Mouse (Mus musculus): ENCODE measurements around the gene Ubac2. TPM values are rescaled to one million over a fixed set of nuclear protein-coding genes. Genes with fewer than 3 reads are reported as not detected.

The Ubac2 gene
- total RNA-seq, 2 experiments from 2014 or later: 25.2 to 31.1 TPM

- ATAC-seq (replicated peaks; ENCODE audit: poor library complexity): no peak
Measured at GRCm38 (mm10) chr14:121946728-121947127, 68.3 kb downstream of the Ubac2 start.

DNA sequence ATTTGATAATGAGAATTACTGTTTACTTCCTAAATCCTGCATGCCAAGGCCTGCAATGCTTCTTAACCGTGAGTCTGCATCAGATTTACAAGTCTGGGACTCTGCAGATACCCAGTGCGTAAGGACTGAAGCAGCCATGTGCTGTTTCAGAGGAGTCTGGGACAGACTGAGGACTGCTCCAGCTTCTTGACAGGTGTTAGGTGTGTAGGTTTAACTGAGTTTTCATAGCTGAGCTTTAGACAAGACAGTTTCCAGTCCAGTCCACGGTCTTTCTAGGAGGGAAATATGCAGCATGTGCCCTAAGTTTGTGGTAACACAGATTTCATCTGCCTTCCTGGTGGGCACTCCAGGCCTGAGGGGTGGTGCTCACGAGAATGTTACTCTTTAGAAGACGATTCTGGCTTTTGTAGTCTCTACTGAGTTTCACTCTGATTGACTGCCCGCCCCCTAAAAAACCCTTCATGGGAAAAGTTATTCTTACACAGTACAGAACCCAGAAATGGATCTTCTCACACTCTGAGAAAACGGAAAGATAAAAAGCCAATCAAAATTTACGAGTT, 68.9 kb downstream of the Ubac2 start:
- ATAC-seq (replicated peaks; ENCODE audit: poor library complexity): no peak

GRCm38 (mm10) chr14:121947966-121948365, 69.5 kb downstream of the Ubac2 start:
- ATAC-seq (replicated peaks; ENCODE audit: poor library complexity): no peak

DNA sequence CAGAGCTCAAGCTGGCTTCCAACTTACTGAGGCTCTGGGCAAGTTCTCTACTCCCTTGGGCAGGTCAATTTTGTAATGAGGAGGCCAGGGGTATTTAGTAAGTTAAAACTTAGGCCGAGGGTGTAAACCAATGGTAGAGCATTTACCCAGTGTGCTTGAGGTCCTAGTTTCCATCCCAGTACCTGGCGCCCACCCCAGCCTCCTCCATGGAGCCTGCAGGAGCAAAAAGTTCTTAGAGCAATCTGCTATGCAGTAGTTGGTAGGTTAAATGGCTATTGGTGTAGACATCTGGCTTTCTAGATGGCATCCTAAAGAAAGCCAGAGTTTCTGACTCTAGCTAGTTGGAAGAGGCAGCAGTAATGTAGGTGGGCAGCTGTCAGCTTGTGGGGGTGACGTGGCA, 71.0 kb downstream of the Ubac2 start:
- ATAC-seq (replicated peaks; ENCODE audit: poor library complexity): no peak

DNA sequence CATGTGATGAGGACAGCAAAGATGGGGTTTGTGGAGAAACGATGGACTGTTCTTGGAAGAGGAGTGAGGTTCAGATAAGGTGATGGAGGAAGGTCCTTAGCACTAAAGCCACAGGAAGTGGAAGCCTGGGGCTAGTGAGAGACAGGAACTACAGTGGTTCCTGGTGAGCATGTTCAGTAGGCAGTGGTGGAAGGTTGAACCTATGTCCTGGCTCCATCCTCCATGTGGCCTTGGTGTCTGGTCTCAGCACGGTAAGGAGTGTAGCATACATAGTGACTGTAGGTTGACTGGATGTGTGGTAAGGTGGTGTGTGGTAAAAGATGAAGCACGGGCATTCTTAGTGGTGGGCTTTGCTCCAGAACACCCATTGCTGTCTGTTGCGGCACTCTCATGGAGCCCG, 71.5 kb downstream of the Ubac2 start:
- 0 out of 2 replicates have a peak, but pooled peaks have one; percentile 22 for ATAC-seq (replicated peaks; ENCODE audit: poor library complexity)

DNA sequence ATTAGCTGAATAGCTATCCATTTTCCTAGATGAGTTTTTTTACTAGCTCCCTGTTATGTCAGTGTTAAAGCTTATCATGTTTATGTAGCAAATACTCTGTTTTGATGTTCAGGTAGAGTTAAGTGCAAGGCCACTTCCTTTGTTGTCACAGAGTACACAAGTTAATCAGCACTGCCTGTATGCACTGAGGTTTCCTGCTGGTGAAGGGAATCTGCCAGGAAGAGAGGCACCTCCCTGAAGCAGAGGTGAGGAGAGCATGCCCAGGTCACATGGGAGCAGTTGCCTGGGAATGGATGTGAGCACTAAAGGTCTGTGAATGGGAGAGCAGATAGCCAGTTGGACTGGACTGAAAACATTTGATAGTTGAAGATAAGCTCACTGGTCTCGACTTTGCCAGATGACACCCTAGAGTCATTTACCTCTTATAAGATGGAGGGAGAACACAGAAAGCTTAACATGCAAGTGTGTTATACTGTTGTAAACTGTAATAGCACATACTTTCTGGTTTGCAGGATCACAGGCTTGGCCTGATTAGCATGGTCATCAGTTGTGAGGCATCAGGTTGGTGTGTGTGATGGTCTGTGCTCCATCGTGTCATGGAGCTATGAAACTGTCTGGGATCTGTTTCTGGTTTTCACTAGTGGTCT, 73.1 kb downstream of the Ubac2 start:
- peak; percentile 67 for ATAC-seq (replicated peaks; ENCODE audit: poor library complexity)

DNA sequence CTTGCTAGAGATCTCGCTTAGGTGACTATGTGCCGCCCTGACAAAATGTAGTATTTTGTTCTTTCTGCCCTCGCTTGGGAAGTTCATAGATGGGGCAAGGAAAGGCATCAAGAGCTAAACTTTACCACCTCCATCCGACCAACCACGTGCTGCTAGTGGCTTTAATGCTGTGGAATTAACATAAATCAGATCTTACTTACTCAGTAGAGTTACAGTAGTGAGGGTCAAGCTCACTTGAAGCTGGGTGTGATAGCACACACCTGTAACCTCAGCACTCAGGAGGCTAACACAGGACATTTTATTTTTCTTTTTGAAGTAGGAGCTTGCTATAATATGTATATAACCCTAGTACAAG, 73.6 kb downstream of the Ubac2 start:
- ATAC-seq (replicated peaks; ENCODE audit: poor library complexity): no peak

GRCm38 (mm10) chr14:121954129-121954528, 75.7 kb downstream of the Ubac2 start:
- no peak for ATAC-seq (replicated peaks; ENCODE audit: poor library complexity)

DNA sequence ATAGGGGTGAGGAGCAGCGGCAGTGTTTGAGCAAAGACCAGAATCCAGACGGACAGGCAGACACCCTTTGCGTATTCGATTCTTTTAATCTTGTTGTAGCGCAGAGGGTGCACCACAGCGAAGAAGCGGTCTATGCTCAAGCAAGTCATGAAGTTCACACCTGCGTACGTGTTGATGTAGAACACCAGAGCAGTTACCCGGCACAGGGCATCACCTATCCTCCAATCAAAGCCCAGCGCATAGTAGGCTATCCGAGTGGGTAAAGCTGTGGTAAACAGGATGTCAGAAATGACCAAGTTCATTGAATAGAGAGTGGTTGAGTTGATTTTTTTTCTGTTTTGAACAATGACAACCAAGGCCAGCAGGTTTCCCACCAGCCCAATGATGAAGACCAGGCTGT, 76.2 kb downstream of the Ubac2 start:
- no peak for ATAC-seq (replicated peaks; ENCODE audit: poor library complexity)

DNA sequence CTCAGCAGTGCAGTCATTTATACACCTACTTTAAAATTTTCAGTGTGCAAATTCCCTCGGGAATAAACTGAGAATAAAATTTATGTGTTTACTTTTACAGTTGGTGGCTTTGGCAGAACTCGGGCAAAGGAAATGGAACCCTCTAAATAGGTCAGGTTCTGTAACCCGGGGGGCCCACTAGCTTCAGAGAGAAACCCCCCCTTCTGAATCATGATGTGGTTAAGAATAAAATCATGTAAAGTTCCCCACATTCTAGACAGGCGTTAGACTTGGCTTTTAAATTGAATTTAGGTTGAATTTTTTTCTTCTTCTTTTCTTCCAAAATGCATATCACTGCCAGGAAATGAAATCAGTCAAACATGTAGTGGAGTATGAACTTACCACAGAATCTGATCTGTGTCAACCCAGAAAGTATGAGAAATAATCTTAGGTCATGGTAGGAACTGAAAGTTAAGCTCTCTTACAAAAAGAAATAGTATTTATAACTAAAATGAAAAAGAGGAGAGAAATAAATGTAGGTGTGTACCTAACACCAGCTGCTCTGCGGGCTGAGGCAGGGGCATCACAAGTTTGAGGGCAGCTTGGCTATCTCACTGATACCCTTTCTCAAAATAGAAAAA, 76.9 kb downstream of the Ubac2 start:
- ATAC-seq (replicated peaks; ENCODE audit: poor library complexity): no peak

- no peak for ATAC-seq (replicated peaks; ENCODE audit: poor library complexity)
Measured at GRCm38 (mm10) chr14:121956291-121956690, 77.9 kb downstream of the Ubac2 start.

- ATAC-seq (replicated peaks; ENCODE audit: poor library complexity): 0 out of 2 replicates have a peak, but pooled peaks have one; percentile 18
Measured at GRCm38 (mm10) chr14:121957176-121957871, 78.9 kb downstream of the Ubac2 start.

DNA sequence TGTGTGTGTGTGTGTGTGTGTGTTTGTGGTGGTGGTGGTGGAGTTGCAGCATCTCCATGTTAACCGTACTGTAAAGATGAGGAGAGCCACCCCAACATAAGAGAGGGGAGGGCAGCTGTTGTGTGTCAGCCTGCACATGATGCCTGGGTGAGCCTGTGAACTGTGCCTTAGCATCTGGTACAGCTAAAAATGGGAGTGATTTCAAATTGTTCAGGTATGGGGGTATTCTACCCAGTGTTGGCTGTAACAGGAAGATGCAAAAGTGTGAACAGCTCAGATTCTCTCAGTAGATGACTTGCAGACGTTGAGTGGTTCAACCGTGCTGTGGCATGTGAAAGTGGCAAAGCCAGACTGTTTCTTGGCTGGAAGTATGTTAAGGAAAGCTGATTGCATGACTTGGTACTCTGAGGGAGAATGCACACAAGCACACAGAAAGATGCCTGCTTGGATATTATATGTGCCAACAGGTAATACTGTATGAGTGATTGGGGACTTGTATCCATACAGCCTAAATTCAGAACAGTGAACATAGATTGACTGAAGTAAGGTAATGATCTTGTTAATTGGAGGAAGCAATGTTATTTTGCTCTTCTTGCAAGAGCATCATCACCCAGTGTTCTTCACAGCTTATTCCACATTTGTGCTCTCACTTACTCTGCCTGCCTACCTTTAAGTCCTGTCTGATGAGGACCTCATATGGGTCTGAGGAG, 79.8 kb downstream of the Ubac2 start:
- ATAC-seq (replicated peaks; ENCODE audit: poor library complexity): no peak

- peak; percentile 59 for ATAC-seq (replicated peaks; ENCODE audit: poor library complexity)
Measured at GRCm38 (mm10) chr14:121958751-121959537, 80.5 kb downstream of the Ubac2 start.

- no peak for ATAC-seq (replicated peaks; ENCODE audit: poor library complexity)
Measured at GRCm38 (mm10) chr14:121959538-121959980, 81.1 kb downstream of the Ubac2 start.

GRCm38 (mm10) chr14:121960031-121960430, 81.6 kb downstream of the Ubac2 start:
- ATAC-seq (replicated peaks; ENCODE audit: poor library complexity): no peak

DNA sequence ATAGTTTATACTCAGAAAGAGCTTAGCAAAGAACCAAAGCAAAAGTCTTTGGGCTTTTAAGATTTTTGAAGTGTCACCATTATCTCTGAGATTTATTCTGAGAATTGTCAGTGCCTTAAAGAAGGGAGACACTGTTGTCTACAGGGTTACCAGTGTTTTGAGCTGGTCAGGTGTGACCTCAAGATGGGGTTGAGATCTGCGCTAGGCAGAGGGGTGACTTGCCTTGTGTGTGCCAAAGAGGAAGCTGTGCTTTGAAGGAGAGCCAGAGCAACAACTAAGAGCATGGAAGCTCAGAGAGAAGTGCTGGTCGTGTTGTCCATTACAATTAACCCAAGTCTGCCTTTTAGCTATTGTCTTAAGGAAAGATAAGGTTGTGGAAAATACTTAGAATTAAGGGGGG, 82.1 kb downstream of the Ubac2 start:
- ATAC-seq (replicated peaks; ENCODE audit: poor library complexity): no peak

- no peak for ATAC-seq (replicated peaks; ENCODE audit: poor library complexity)
Measured at GRCm38 (mm10) chr14:121960997-121961396, 82.6 kb downstream of the Ubac2 start.

DNA sequence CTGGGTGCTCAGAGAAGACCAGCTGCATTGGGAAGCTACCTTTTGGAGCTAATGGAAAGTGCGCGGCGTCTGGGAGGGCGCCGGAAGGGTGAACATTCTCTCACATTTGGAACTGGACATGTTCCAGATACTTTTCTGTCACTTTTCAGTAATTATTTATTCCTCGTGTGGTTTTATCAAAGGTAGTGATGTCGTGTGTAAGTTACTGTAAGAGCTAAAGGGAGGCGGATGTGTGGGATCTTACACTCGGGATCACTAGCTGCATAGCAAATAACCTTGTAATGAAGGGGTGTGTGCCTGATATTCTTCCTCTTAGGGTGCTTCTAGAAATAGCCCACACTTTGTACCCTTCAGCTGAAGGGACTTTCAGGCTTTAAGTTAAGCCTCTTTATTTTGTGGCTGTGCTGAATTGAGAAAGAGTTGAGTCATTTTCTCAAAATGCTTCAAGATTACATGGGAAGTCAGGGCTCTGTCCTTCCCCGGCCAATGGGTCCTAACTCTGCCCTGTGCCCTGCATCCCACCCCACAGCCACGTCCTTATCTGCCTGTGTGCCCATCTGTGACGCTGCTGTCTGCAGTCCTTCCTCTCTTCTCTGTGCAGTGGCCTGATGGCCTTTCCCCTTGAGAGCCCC, 83.2 kb downstream of the Ubac2 start:
- ATAC-seq (replicated peaks; ENCODE audit: poor library complexity): peak; percentile 15; the same call in 1 of the 2 replicates

Data from megakaryocyte progenitor cell, adult 5-6 weeks (primary cell).